Mouse (Mus musculus) heart, postnatal 4 days (tissue): ENCODE results near the gene Ubxn10. TPM values are rescaled to one million over a fixed set of nuclear protein-coding genes. Genes with fewer than 3 reads are reported as not detected.
A peak's percentile ranks its signal among the peaks of the same experiment; 100 is the strongest.

Source experiments
- DNase-seq: peaks from one replicate; pipeline ENCODE4 v3.0.0; 2021
- total RNA-seq, 2 experiments: library from RNA; stranded (reverse); gene quantifications; 2 replicates each; pipeline ENCODE4 v1.2.3; 2021

Gene Ubxn10
- 1 to 10 TPM in 1 of 2 experiments, under 1 TPM in 1; 0.79 to 1.0 TPM for total RNA-seq

- no peak for DNase-seq
Observed at GRCm38 (mm10) chr4:138737031-138737430, at the start of gene Ubxn10. Gene Ubxn10, minus strand, starts transcription at chr4:138737167.

DNA sequence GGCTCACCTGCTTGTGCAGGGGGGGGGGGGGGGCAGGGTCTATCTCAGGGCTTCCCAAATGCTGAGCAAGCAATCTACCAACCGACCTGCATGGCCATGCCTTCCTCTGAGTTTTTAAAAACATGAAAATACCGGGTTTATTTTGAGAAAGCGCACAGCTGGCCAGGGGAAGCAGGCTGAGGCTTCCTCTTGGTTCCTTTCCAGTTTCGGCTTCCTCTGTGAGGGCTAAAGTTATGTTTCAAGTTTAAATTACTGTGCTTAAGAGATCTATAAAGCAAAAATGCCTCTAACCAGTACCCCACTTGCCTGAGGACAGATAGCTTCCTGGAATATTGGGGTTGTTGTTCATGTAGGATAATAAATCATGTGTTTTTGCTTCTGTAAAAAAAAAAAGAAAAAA is 49.2 kb upstream of the Ubxn10 start:
- no peak for DNase-seq

DNA sequence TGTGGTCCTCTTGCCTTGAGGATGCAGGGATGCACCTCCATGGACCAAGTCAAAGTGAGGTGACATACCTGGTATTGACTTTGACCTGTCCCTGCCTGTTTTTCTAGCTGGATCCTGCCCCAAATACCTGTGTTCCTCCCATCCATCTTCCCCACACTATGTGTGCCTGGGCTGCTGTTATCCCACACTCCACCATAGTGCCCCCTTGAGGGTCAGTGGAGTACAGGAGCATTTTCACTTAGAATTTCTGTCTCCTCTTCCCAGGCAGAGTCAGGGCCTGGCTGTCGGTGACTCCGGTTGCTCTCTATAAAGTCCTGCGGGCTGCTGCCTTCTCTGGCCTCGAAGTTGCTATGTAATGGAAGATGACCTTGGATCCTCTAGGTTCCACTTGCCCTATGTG is 48.8 kb upstream of the Ubxn10 start:
- DNase-seq: no peak

- no peak for DNase-seq
Observed at GRCm38 (mm10) chr4:138782098-138782497, 45.1 kb upstream of the Ubxn10 start.

DNA sequence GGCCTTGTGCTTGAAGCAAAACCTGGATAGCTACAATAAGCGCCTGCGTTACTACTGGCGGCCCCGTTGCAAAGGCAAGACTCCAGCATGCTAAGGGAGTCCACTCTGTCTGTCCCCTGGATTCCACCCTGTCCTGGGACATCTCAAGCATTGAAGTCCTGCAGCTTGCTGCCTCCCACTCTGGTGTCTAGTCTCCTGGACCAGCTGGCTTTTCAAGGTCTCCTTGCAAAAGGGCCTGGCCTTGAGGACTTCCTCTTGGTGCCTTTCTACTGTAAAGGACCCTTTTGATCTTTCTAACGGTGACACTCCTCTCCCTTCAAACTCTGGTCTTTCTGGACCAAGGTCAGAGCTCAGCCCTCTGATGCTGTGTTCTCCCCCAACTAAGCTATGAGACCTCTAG is 43.3 kb upstream of the Ubxn10 start:
- DNase-seq: no peak

- DNase-seq: no peak
Observed at GRCm38 (mm10) chr4:138777417-138778407, 40.7 kb upstream of the Ubxn10 start.

GRCm38 (mm10) chr4:138775435-138775834 is 38.5 kb upstream of the Ubxn10 start, which contains the start of gene Pla2g2d:
Gene Pla2g2d, plus strand, starts transcription at chr4:138775735.
- DNase-seq: no peak

DNA sequence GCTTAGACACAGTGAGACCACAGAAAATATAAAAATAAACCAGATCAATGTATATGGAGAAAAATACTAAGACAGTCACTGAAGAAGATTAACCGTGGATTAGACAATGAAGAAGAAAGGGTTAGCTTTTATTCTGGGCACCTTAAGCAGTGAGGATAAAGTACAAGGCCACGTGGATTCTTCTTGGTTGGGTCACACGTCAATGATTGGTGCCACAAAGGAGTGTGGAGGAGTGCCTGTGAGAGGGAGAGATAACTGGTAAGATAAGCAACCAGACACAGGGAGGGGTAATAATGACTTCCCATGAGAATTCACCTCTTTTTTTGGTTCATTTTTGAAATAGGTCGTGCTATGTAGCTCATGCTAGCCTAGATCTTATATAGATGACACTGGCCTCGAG is 35.4 kb upstream of the Ubxn10 start:
- DNase-seq: no peak

DNA sequence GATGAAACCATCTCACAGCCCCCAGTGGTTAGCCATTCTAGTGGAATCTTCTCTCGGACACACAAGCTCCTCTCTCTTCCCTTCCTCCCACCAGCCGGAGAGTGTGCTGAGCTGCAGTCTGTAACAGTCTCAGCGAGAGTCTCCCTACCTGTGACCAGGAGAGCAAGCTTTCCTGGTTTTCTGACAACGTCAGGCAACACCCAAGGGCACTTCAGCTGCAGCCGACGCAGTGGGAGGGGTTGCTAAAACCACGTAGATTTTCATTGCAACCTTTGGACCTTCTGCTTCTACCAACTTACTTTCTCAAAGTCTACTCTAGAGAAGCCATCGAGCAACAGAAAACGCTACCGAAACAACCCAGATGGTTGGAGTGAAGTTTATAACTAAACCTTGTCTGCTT is 35.0 kb upstream of the Ubxn10 start:
- no peak for DNase-seq

DNA sequence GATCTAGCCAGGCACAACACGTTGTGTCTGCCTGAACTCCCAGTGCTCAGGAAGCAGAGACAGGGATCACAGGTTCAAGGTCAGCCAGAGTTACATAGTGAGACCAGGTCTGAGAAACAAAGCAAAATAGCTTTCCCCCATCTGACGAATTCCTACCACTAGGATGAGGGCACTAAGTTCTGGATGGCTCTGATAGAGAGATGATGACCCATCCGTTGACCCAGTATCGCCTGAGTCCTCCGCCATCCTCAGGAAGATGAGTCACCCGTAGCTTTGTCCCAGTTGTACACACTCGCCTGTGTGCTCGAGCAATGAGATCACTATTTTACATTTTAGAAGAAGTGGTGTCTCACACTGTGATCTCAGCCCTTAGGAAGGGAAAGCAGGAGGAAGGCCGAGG is 25.3 kb upstream of the Ubxn10 start:
- DNase-seq: no peak

GRCm38 (mm10) chr4:138757416-138757815 is 20.4 kb upstream of the Ubxn10 start, which contains the start of gene Pla2g2f:
Gene Pla2g2f, minus strand, starts transcription at chr4:138757626.
- DNase-seq: no peak

DNA sequence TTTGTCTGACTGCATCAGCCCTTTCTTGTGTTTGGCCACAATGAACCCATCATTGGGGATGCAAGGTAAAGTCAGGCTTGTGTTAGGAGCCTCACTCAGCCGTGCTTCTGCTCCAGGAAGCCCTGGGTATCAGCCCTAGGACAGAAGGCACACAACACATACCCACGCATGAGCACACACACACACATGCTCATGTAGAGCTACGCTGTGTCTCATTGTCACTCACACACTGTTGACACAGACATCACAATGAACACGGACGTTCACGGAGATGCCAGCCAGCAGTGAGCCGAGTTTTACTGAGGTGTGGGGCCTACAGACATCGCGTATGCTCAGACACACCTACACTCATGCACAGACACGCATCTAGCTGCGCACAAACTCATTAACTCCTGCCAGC is 19.0 kb upstream of the Ubxn10 start:
- DNase-seq: no peak

DNA sequence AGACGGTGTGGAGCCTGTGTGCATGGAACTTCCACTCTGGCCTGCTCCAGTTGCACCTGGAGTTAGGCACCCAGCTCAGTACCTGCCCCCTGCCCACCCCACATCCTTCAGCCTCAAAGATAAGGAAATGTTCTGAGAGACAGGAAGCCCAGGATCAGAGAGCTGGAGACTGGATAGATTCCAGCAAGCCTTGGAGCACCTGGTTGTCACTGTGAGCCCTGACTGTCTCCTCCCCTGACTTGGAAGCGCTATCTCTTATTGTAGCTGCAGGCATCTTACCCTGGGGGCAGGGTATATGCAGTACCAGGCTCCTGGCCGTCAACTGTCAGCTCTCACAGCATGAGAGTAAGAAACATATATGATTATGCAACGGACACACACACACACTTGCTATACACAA is 18.5 kb upstream of the Ubxn10 start:
- DNase-seq: no peak

GRCm38 (mm10) chr4:138754432-138754831 is 17.5 kb upstream of the Ubxn10 start:
- no peak for DNase-seq

DNA sequence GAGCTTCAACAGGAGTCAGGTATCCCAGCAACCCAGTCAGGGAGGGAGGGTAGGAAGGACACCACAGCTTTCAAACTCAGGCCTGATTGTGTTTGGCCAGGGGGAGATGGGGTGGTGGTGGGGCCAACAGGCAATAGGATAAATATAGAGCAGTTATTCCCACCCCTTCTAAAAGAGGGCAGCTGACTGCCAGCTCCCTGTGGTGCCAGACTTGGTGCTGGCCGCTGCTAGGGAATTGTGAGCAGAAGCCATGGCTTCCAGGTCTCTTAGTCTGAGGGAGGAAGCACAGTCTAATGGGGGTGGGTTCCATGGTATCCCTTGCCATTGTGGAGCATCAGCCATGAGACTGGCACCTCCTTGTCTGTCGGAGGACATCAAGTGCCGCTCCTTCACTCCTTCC is 16.6 kb upstream of the Ubxn10 start:
- peak; percentile 12 for DNase-seq

- no peak for DNase-seq
Observed at GRCm38 (mm10) chr4:138752603-138753002, 15.6 kb upstream of the Ubxn10 start.

- peak; percentile 56 for DNase-seq
Observed at GRCm38 (mm10) chr4:138748369-138749072, 11.6 kb upstream of the Ubxn10 start.

DNA sequence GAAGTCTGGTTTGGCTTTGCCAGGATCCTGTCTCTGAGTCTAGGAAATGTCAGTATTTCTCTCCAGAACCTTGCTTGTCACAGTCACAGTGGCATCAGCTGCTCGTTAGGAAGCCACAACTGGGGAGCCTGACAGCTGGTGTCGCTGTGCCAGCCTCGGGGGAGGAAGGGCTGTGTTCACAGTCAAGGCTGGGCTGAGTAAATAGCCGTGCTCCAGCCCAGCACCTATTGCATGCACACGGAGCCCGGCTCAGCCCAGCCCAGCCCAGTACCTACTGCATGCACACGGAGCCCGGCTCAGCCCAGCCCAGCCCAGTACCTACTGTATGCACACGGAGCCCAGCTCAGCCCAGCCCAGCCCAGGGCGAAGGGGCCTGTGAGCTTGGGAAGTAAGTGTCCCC is 10.9 kb upstream of the Ubxn10 start:
- no peak for DNase-seq

DNA sequence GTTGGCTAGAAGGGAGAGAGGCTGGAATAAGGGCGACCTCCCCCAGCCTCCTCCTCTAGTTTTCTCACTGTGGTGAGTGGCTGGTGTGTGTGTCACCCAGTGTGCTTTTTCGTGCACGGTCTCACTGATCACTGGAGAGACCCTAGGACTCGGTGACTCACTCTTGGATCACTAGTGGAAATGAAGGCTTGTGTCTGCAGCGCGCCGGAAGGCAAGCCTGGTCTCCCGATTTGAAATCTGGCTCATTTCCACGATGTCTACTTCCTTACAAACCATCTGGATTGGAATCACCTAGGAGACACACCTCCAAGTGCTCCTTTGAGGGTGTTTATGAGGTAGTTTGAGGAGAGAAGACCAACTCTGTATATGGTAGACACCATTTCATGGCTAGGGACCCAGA is 9.9 kb upstream of the Ubxn10 start:
- DNase-seq: no peak

GRCm38 (mm10) chr4:138745884-138746283 is 8.9 kb upstream of the Ubxn10 start:
- DNase-seq: no peak

DNA sequence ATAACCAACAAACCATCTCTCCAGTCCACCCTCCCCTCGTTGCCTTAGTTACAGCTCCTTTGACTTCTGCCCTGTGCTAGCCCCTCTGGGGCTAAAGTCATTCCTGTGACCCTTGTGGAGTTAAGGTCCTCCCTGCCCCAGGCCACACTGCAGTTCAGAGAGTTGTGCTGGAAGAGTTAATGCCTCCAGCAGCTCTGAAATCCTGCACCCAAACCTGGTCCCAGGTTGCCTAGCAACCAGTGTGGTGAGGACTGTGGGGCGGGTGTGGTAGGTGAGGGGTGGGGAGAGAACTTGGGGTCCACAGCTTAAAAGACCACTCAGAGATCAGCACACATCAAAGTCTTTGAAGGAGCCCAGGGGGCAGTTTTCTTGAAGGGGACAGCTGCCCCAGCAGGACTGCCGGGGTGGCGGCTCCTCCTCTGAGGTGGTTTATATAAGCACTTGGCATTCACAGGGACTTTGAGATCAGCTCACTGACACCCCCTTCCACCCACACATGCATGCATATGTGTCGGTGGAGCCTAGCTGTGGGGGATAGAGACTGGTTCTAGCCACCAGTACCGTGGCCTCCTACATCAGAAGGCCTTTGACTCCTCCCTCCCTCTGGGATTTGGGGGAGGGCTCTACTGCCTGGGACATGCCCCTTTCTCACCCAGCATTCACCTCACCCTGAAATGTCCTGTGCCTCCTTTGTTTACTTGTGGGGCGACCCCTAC is 2.3 kb upstream of the Ubxn10 start:
- no peak for DNase-seq

DNA sequence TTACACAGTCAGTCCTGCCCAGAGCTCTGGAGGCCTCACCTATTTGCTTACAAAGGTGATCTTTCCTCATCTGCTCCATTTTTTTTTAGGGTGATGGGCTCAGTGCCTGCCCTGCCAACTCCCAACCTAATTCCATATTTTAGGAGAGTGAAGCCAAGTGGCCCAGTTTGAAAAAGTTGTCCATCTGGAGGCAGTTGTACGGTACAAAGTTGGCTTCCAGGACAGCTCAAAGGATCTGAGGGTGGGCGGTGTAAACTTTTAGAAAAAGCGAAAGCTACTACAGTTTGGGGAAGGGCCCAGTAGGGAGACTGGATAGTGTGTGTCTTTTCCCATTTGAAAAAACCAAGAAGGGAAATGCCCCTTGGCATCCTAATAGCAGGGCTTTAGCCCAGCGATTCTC is 2.1 kb downstream of the Ubxn10 start:
- DNase-seq: no peak

DNA sequence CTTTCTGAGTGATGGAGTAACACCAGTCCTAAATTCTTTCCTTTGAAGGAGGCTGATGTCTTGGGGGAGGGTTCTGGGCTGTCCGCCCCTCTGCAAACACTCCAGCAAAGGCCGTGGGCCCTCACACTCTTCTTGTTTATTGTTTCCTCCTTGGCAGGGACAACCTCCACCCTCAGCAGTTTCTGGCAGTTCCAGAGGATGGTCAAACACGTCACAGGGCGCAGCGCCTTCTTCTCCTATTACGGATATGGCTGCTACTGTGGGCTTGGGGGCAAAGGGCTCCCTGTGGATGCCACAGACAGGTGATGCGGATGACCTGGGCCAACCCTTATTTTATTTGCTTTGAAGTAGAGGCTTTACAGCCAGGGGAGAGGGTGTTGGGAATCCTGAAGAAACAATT is 2.9 kb downstream of the Ubxn10 start:
- no peak for DNase-seq
